Mouse (Mus musculus): ENCODE results near the gene 2410002F23Rik.
A peak's percentile ranks its signal among the peaks of the same experiment; 100 is the strongest.
"Not testable (repeated sequence)": the region's sequence is repeated elsewhere in the genome, so short reads cannot be mapped to it uniquely, and the experiment has no call there.

Gene 2410002F23Rik

GRCm38 (mm10) chr7:44262791-44263643, 16.5 kb downstream of the 2410002F23Rik start:
- peak; percentile 97 for DNase-seq (ENCODE audit: low read depth)

DNA sequence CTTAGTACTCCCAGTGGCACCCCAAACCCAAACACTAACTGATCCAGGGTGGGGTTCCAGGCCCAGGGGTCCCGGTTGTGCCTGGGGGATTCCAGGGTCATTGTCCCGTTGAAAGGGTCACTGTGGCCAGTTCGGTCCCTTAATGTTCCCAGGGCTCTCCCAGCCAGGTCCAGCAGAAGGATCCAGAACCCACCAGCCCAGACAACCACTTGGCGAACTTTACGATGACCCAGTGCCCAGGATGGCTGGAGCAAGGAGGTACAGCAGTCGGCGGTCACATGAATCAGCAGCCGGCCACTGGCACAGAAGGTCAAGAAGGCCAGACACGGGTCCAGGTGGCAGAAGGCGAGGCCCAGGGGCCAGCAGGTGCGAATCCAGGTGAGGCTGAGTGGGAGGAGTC, 21.6 kb downstream of the 2410002F23Rik start:
- no peak for DNase-seq (ENCODE audit: low read depth)

- DNase-seq (ENCODE audit: low read depth) = no peak
Observed at GRCm38 (mm10) chr7:44269397-44269796, 22.9 kb downstream of the 2410002F23Rik start.

DNA sequence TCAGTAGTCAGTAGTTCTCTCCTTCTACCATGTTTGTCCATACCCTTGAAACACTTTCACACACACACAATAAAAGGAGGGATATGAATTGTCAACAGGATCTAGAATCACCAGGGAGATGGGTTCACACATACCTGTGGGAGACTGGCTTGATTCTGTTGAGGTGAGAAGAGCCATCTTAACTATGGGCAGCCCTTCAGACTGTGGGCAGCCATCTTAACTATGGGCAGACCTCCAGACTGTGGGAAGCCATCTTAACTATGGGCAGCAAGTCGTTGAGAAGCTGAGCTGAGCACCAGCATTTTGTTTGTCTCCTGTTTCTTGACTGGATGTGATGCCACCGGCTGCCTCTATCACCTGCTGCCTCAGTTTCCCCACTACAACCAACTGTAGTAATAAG, 24.8 kb downstream of the 2410002F23Rik start:
- peak; percentile 36 for DNase-seq (ENCODE audit: low read depth)

- no peak for DNase-seq (ENCODE audit: low read depth)
Observed at GRCm38 (mm10) chr7:44272546-44272945, 26.0 kb downstream of the 2410002F23Rik start.

GRCm38 (mm10) chr7:44273446-44273845, 26.9 kb downstream of the 2410002F23Rik start:
- no peak for DNase-seq (ENCODE audit: low read depth)

GRCm38 (mm10) chr7:44274096-44274495, 27.6 kb downstream of the 2410002F23Rik start:
- no peak for DNase-seq (ENCODE audit: low read depth)

DNA sequence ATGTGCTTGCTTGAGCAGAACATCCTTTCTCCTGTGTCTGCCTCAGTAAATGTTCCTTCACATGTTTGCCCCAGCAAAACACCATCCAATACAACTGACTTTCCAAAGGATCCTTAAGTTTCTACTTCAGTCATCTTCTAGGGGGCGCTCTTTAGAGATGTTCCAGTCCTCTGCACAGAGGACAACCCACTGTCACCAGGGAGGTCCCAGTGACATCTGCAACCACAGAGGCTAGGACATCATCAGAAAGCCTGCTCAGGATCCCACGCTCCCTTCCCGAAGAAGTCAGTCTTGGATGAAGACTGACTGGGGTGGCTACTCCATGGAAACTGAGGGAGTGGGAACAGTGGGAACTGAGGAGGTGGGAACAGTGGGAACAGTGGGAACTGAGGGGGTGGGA, 29.0 kb downstream of the 2410002F23Rik start:
- no peak for DNase-seq (ENCODE audit: low read depth)

DNA sequence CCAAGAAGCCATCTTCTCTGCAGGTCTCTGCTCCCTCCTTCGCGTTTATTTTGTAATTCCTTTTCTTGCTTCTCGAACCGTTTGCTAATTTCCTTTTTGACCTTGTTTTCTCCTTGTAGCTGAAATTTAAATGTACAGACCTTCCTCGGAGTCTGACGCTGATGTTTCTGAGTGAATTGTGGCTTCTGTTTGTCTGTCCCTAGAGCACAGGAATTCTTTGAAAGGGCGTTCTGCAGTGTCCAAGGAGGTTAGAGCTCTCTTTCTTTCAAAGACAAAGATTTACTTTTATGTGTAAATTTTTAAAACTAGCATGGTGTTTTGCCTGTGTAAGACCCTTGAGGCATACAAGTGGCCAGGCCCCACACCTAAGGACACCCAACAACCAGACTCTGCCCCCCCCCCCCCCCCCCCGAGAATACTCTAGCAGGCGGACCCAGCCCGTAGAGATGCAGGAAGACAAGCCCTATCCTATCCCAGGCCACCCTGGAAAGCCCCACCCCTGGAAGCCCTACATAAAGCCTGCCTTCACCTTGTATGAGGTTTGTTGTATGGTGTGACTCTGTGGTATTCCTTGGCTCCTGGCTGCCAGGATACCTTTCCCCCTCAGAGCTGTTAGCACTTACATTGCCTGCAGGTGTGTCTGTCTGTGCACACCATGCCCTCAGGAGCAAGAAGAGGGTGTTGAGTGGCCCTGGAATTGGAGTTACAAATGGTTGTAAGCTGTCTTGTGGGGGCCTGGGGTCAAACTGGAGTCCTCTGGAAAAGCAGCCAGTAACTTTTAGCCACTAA, 30.1 kb downstream of the 2410002F23Rik start:
- DNase-seq (ENCODE audit: low read depth) = no peak

GRCm38 (mm10) chr7:44277250-44277622, 30.7 kb downstream of the 2410002F23Rik start:
- peak; percentile 61 for DNase-seq (ENCODE audit: low read depth)

- DNase-seq (ENCODE audit: low read depth) = no peak
Observed at GRCm38 (mm10) chr7:44280959-44281358, 34.4 kb downstream of the 2410002F23Rik start.

- DNase-seq (ENCODE audit: low read depth) = no peak
Observed at GRCm38 (mm10) chr7:44281586-44281985, 35.1 kb downstream of the 2410002F23Rik start.

DNA sequence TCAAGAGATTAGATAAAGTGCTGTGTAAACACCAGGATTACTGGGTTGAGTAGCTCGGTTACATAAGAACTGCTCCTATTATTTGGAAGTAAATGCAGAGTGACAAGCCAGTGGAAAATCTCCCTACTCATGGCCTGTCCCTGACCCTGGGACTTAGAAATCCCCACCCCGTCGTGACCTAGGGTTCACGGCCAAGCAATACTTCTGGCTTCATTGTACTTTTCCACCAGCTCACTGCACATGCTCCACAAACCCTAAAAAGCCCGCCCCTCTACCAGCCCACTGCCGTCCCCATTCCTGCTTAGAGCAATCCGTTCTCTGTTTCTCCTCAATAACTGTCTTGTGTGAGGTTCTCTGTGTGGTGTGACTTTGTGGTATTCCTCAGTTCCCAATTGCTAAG, 41.2 kb downstream of the 2410002F23Rik start:
- no peak for DNase-seq (ENCODE audit: low read depth)

DNA sequence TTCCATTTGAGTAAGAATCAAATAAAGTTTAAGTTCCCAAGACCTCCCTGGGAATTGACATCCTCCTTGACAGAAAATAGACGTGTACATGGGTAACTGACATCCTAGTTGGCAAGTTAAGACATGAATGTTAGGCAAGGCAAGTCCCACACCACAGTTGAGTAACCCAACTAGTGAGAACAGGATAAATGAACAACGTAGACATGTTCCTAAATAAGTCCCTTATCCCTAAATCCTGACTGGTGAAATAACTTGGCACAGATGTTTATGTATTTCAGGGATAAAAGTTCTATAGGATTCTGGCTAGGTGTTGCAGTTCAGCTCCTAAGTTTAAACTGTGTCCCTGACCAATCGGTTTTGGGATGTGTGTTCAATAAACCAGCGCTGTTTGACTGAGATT, 44.5 kb downstream of the 2410002F23Rik start:
- no peak for DNase-seq (ENCODE audit: low read depth)

GRCm38 (mm10) chr7:44291418-44291817, 44.9 kb downstream of the 2410002F23Rik start:
- DNase-seq (ENCODE audit: low read depth) = no peak

DNA sequence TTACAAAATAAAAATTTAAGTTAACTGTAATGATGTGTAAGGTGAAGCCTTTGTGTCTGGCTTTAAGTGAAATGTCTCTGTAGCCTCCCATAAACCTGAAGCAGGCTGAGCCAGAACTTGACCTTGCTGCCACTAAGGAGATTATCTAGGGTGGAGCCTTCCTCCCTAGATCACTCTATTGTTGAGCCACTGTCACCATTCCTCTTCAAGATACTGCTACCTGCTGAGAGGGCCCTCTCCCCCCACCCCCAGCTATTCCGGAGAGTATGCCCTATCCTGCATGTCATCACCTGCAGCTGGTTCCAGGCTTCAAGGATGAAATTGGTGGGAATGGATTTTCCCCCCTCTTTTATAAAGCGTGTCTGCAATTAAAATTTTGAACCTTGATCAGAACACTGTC, 51.0 kb downstream of the 2410002F23Rik start:
- DNase-seq (ENCODE audit: low read depth) = not testable (repeated sequence)

All from induced T-regulatory cell, adult 2 months (primary cell).